8 mouse cellular contexts compared by ENCODE assay signal in genomic region chrX:11807253-11807882, GRCm38 (mm10).
DNase-seq lines count a peak whose midpoint lies in the region; ATAC-seq and TF ChIP-seq lines count a peak whose summit lies in the region.

No protein-coding gene starts in this region.

- peak; percentile 26 to 58 for DNase-seq in adrenal gland, adult (ENCODE audit: inconsistent age in 2 of 2, low spot score in 1 of 2)
- no peak for DNase-seq in adrenal gland, postnatal 4 days (ENCODE audit: low spot score in 2 of 2)
- peak; percentile 49 for DNase-seq in MEL (ENCODE audit: low read depth, low spot score)
- peak; percentile 38 to 50 for DNase-seq in left cerebral cortex, postnatal 25 days (ENCODE audit: low spot score in 2 of 2)
- DNase-seq in midbrain, embryonic 10.5 days (ENCODE audit: low spot score): peak; percentile 54

- H3K4me3 ChIP-seq in MEL (ENCODE audit: control insufficient read depth in 1 of 2, insufficient read depth in 1 of 2, low read depth in 2 of 2, low read length in 2 of 2): peak overlapping the region; percentile 34 to 50; a peak in 3 of 4 replicates
- H3K4me3 ChIP-seq in embryonic fibroblast, embryonic 13.5 days (ENCODE audit: insufficient read depth, low read length): peak overlapping the region; percentile 57
- H3K4me3 ChIP-seq in hindbrain, embryonic 15.5 days: peak overlapping the region; percentile 41
- H3K4me3 ChIP-seq in midbrain, embryonic 10.5 days: peak overlapping the region; percentile 56
- peak overlapping the region; percentile 46 for H3K4me3 ChIP-seq in stomach, embryonic 15.5 days (replicated peaks)

- H3K27me3 ChIP-seq in MEL (ENCODE audit: control insufficient read depth in 1 of 2, insufficient read depth in 2 of 2, low read length in 2 of 2): no peaks in the 10 kb centered on the region; a peak in 2 of 4 replicates
- peaks cover 33% of the 10 kb centered on the region for H3K27me3 ChIP-seq in hindbrain, embryonic 15.5 days
- H3K27me3 ChIP-seq in midbrain, embryonic 10.5 days (ENCODE audit: low read depth, poor library complexity, severe bottlenecking): peaks cover 100% of the 10 kb centered on the region
- peaks cover 12% of the 10 kb centered on the region; the same call in 1 of the 2 replicates for H3K27me3 ChIP-seq in stomach, embryonic 15.5 days (replicated peaks)

- no peak for TF ChIP-seq POLR2A in MEL (IDR thresholded peaks at IDR 0.05; ENCODE audit: control insufficient read depth in 1 of 2, insufficient read depth in 1 of 2, low read depth in 1 of 2, low read length in 2 of 2, poor library complexity in 1 of 2)
- no peak for TF ChIP-seq POLR2A in embryonic fibroblast, embryonic 13.5 days (IDR thresholded peaks at IDR 0.05; ENCODE audit: low read depth, low read length)

- peaks cover 0 to 14% of the 10 kb centered on the region in 2 experiments; a peak in 2 of 4 replicates for H3K4me1 ChIP-seq in MEL (ENCODE audit: control insufficient read depth in 1 of 2, insufficient read depth in 2 of 2, low read length in 2 of 2)
- H3K4me1 ChIP-seq in embryonic fibroblast, embryonic 13.5 days (ENCODE audit: control insufficient read depth, insufficient read depth, low read length): no peaks in the 10 kb centered on the region
- H3K4me1 ChIP-seq in hindbrain, embryonic 15.5 days (replicated peaks): peaks cover 23% of the 10 kb centered on the region
- peaks cover 36% of the 10 kb centered on the region for H3K4me1 ChIP-seq in midbrain, embryonic 10.5 days
- 0 out of 2 replicates have a peak, but pooled peaks cover 2% of the 10 kb centered on the region for H3K4me1 ChIP-seq in stomach, embryonic 15.5 days

- TF ChIP-seq EP300 in MEL (IDR thresholded peaks at IDR 0.05; ENCODE audit: low read depth in 1 of 2, low read length in 2 of 2): no peak

- 4% methylated on average over 36 of the region's 71 CpGs for WGBS in hindbrain, embryonic 15.5 days
- WGBS in midbrain, embryonic 10.5 days: 2% methylated on average over 69 of the region's 71 CpGs
- WGBS in stomach, embryonic 15.5 days: 4% methylated on average over 43 of the region's 71 CpGs

- no peak overlapping the region for H3K27ac ChIP-seq in MEL (ENCODE audit: control insufficient read depth, low read depth, low read length)
- no peak overlapping the region for H3K27ac ChIP-seq in embryonic fibroblast, embryonic 13.5 days (ENCODE audit: insufficient read depth, low read length)
- H3K27ac ChIP-seq in hindbrain, embryonic 15.5 days (replicated peaks): peak overlapping the region; percentile 80
- peak overlapping the region; percentile 85 for H3K27ac ChIP-seq in midbrain, embryonic 10.5 days (replicated peaks)
- peak overlapping the region; percentile 44 for H3K27ac ChIP-seq in stomach, embryonic 15.5 days

- H3K9ac ChIP-seq in MEL (ENCODE audit: control insufficient read depth, low read depth, low read length, poor library complexity, severe bottlenecking): peak overlapping the region; percentile 51
- peak overlapping the region; percentile 50 for H3K9ac ChIP-seq in hindbrain, embryonic 15.5 days
- H3K9ac ChIP-seq in stomach, embryonic 15.5 days: no peak overlapping the region

- no peak for TF ChIP-seq RAD21 in MEL (IDR thresholded peaks at IDR 0.05; ENCODE audit: low read depth, low read length)

- H3K9me3 ChIP-seq in MEL (replicated peaks; ENCODE audit: insufficient read depth, low read length): no peaks in the 10 kb centered on the region
- H3K9me3 ChIP-seq in hindbrain, embryonic 15.5 days: no peaks in the 10 kb centered on the region
- no peaks in the 10 kb centered on the region for H3K9me3 ChIP-seq in midbrain, embryonic 10.5 days (replicated peaks)
- H3K9me3 ChIP-seq in stomach, embryonic 15.5 days: no peaks in the 10 kb centered on the region

- ATAC-seq in hindbrain, embryonic 15.5 days (ENCODE audit: low FRiP score, low read depth): peak; percentile 76
- peak; percentile 65; the same call in 1 of the 2 replicates for ATAC-seq in stomach, embryonic 15.5 days (ENCODE audit: insufficient read depth, low FRiP score, low read depth)

- H3K79me2 ChIP-seq in MEL (ENCODE audit: control insufficient read depth, insufficient read depth, low read length, poor library complexity): no peaks in the 10 kb centered on the region; the same call in 1 of the 2 replicates

- TF ChIP-seq CTCF in MEL (IDR thresholded peaks at IDR 0.05 in 2 of 3, conservative IDR thresholded peaks at IDR 0.05 in 1 of 3; ENCODE audit: control insufficient read depth in 1 of 3, insufficient read depth in 1 of 3, low read depth in 2 of 3, low read length in 3 of 3, poor library complexity in 1 of 3, severe bottlenecking in 1 of 3): no peak
- no peak for TF ChIP-seq CTCF in embryonic fibroblast, embryonic 13.5 days (IDR thresholded peaks at IDR 0.05; ENCODE audit: borderline replicate concordance, insufficient read depth, low read length)

- intact Hi-C loops in left cerebral cortex, postnatal 25 days (cut with DNase I): loop anchor here (5.0 to 10.0 kb wide), 3 partner anchors 143 to 347 kb away; no protein-coding TSS in a partner anchor

- H3K4me2 ChIP-seq in hindbrain, embryonic 15.5 days: peak overlapping the region; percentile 72
- H3K4me2 ChIP-seq in stomach, embryonic 15.5 days: peak overlapping the region; percentile 73

- peaks cover 0 to 9% of the 10 kb centered on the region in 2 experiments; a peak in 2 of 4 replicates for H3K36me3 ChIP-seq in MEL (ENCODE audit: control insufficient read depth in 1 of 2, insufficient read depth in 2 of 2, low read length in 2 of 2)
- H3K36me3 ChIP-seq in hindbrain, embryonic 15.5 days: no peaks in the 10 kb centered on the region
- H3K36me3 ChIP-seq in midbrain, embryonic 10.5 days: no peaks in the 10 kb centered on the region
- H3K36me3 ChIP-seq in stomach, embryonic 15.5 days: no peaks in the 10 kb centered on the region

TF ChIP-seq in MEL, 35 proteins besides CTCF, POLR2A, EP300 and RAD21:
- TF ChIP-seq USF1 (IDR thresholded peaks at IDR 0.05; ENCODE audit: low read depth, low read length): no peak

Comparison
In these comparisons a context has a peak if more than half of its experiments do, and no peak if none do; other contexts are left out.
1. DNase-seq: peak in adrenal gland, adult (2 of 2), MEL (single experiment), left cerebral cortex, postnatal 25 days (2 of 2) and midbrain, embryonic 10.5 days (single experiment); none in adrenal gland, postnatal 4 days (0 of 2).
2. H3K27ac ChIP-seq: peak in hindbrain, embryonic 15.5 days (single experiment), midbrain, embryonic 10.5 days (single experiment) and stomach, embryonic 15.5 days (single experiment); none in MEL (single experiment) and embryonic fibroblast, embryonic 13.5 days (single experiment).
3. Peak in every context shown above with its lines, with median percentiles within 50 percentile points of each other: H3K4me3 ChIP-seq.